Mouse (Mus musculus): ENCODE data around the gene Ankrd27. TPM values are rescaled to one million over a fixed set of nuclear protein-coding genes. Genes with fewer than 3 reads are reported as not detected.

Ankrd27 gene
- total and polyA plus RNA-seq, 3 experiments: 49.0 to 103 (median 74.9) TPM

- TF ChIP-seq ZMIZ1 (IDR thresholded peaks at IDR 0.05; ENCODE audit: low read depth, low read length) (no peak), MAZ (IDR thresholded peaks at IDR 0.05; ENCODE audit: low read depth, low read length) (no peak), RAD21 (IDR thresholded peaks at IDR 0.05; ENCODE audit: low read depth, low read length) (peak; percentile 45), CTCF (IDR thresholded peaks at IDR 0.05 in 2 of 3, conservative IDR thresholded peaks at IDR 0.05 in 1 of 3; ENCODE audit: control insufficient read depth in 1 of 3, insufficient read depth in 1 of 3, low read depth in 2 of 3, low read length in 3 of 3, poor library complexity in 1 of 3, severe bottlenecking in 1 of 3) (peak; percentile 44 to 62 (median 52)), ZC3H11A (IDR thresholded peaks at IDR 0.05; ENCODE audit: low read depth, low read length) (0 out of 2 replicates have a peak, but pooled peaks have one; percentile 13), SMC3 (IDR thresholded peaks at IDR 0.05; ENCODE audit: low read depth, low read length) (peak; percentile 32)
- Histone ChIP-seq H3K4me3 (ENCODE audit: control insufficient read depth in 1 of 2, insufficient read depth in 1 of 2, low read depth in 2 of 2, low read length in 2 of 2) (no peak overlapping the region), H3K27ac (ENCODE audit: control insufficient read depth, low read depth, low read length) (no peak overlapping the region), H3K79me2 (ENCODE audit: control insufficient read depth, insufficient read depth, low read length, poor library complexity) (no peaks in the 10 kb centered on the region), H3K4me1 (ENCODE audit: control insufficient read depth in 1 of 2, insufficient read depth in 2 of 2, low read length in 2 of 2) (no peaks in the 10 kb centered on the region), H3K9me3 (replicated peaks; ENCODE audit: insufficient read depth, low read length) (no peaks in the 10 kb centered on the region), H3K27me3 (ENCODE audit: control insufficient read depth in 1 of 2, insufficient read depth in 2 of 2, low read length in 2 of 2) (no peaks in the 10 kb centered on the region), H3K36me3 (ENCODE audit: control insufficient read depth in 1 of 2, insufficient read depth in 2 of 2, low read length in 2 of 2) (no peaks in the 10 kb centered on the region), H3K9ac (ENCODE audit: control insufficient read depth, low read depth, low read length, poor library complexity, severe bottlenecking) (no peak overlapping the region)
- peak; percentile 40 for DNase-seq (ENCODE audit: low read depth, low spot score)
Observed at GRCm38 (mm10) chr7:35681559-35681958, 95.5 kb downstream of the Ankrd27 start.

GRCm38 (mm10) chr7:35683409-35684122 is 97.5 kb downstream of the Ankrd27 start:
- peak; percentile 7 for DNase-seq (ENCODE audit: low read depth, low spot score)
- no peaks in the 10 kb centered on the region for H3K9me3 ChIP-seq (replicated peaks; ENCODE audit: insufficient read depth, low read length)
- no peak overlapping the region for H3K4me3 ChIP-seq (ENCODE audit: control insufficient read depth in 1 of 2, insufficient read depth in 1 of 2, low read depth in 2 of 2, low read length in 2 of 2)
- H3K36me3 ChIP-seq (ENCODE audit: control insufficient read depth in 1 of 2, insufficient read depth in 2 of 2, low read length in 2 of 2): no peaks in the 10 kb centered on the region
- no peaks in the 10 kb centered on the region for H3K4me1 ChIP-seq (ENCODE audit: control insufficient read depth in 1 of 2, insufficient read depth in 2 of 2, low read length in 2 of 2)
- no peak overlapping the region for H3K9ac ChIP-seq (ENCODE audit: control insufficient read depth, low read depth, low read length, poor library complexity, severe bottlenecking)
- H3K79me2 ChIP-seq (ENCODE audit: control insufficient read depth, insufficient read depth, low read length, poor library complexity): no peaks in the 10 kb centered on the region
- no peak for TF ChIP-seq UBTF (IDR thresholded peaks at IDR 0.05; ENCODE audit: borderline replicate concordance, insufficient read depth, low read depth, low read length)
- H3K27ac ChIP-seq (ENCODE audit: control insufficient read depth, low read depth, low read length): no peak overlapping the region
- H3K27me3 ChIP-seq (ENCODE audit: control insufficient read depth in 1 of 2, insufficient read depth in 2 of 2, low read length in 2 of 2): no peaks in the 10 kb centered on the region

- no peaks in the 10 kb centered on the region for H3K9me3 ChIP-seq (replicated peaks; ENCODE audit: insufficient read depth, low read length)
- no peak for TF ChIP-seq ZKSCAN1 (IDR thresholded peaks at IDR 0.05; ENCODE audit: low read depth, low read length)
- TF ChIP-seq GABPA (IDR thresholded peaks at IDR 0.05; ENCODE audit: low read depth, low read length): no peak
- no peak for TF ChIP-seq USF2 (IDR thresholded peaks at IDR 0.05; ENCODE audit: borderline replicate concordance in 1 of 2, insufficient read depth in 1 of 2, low read depth in 1 of 2, low read length in 2 of 2)
- TF ChIP-seq NRF1 (IDR thresholded peaks at IDR 0.05; ENCODE audit: insufficient read depth, low read depth, low read length, poor library complexity, severe bottlenecking): no peak
- no peak for TF ChIP-seq MAX (IDR thresholded peaks at IDR 0.05; ENCODE audit: low read length)
- no peaks in the 10 kb centered on the region for H3K36me3 ChIP-seq (ENCODE audit: control insufficient read depth in 1 of 2, insufficient read depth in 2 of 2, low read length in 2 of 2)
- H3K27me3 ChIP-seq (ENCODE audit: control insufficient read depth in 1 of 2, insufficient read depth in 2 of 2, low read length in 2 of 2): no peaks in the 10 kb centered on the region
- H3K9ac ChIP-seq (ENCODE audit: control insufficient read depth, low read depth, low read length, poor library complexity, severe bottlenecking): no peak overlapping the region
- H3K79me2 ChIP-seq (ENCODE audit: control insufficient read depth, insufficient read depth, low read length, poor library complexity): no peaks in the 10 kb centered on the region
- H3K4me1 ChIP-seq (ENCODE audit: control insufficient read depth in 1 of 2, insufficient read depth in 2 of 2, low read length in 2 of 2): no peaks in the 10 kb centered on the region
- no peak overlapping the region for H3K4me3 ChIP-seq (ENCODE audit: control insufficient read depth in 1 of 2, insufficient read depth in 1 of 2, low read depth in 2 of 2, low read length in 2 of 2)
- DNase-seq (ENCODE audit: low read depth, low spot score): no peak
- H3K27ac ChIP-seq (ENCODE audit: control insufficient read depth, low read depth, low read length): no peak overlapping the region
Observed at GRCm38 (mm10) chr7:35686216-35686615, 100.2 kb downstream of the Ankrd27 start.
